Mouse (Mus musculus): ENCODE measurements around the gene Cd34. TPM values are rescaled to one million over a fixed set of nuclear protein-coding genes. Genes with fewer than 3 reads are reported as not detected.

Gene Cd34
- total RNA-seq, 2 experiments from 2014 or later, result 45.0 to 62.8 TPM

Other genes with a start within 250 kb of the Cd34 start
- gene Cd46, start 153.4 kb downstream of the Cd34 start, total RNA-seq (2021), result 1 to 10 TPM; 1.3 to 2.0 TPM
- gene Cr1l, start 192.8 kb downstream of the Cd34 start, total RNA-seq (2021), result 10 to 100 TPM; 71.6 to 86.7 TPM
- gene Cr2, start 237.9 kb downstream of the Cd34 start, total RNA-seq (2021), result under 1 TPM; 0.17 to 0.46 TPM

Data from adrenal gland, postnatal 36 days (tissue).